Mouse (Mus musculus) myocyte (in vitro differentiated cells): Measurements from ENCODE around the gene Fgfr1op2. TPM values are rescaled to one million over a fixed set of nuclear protein-coding genes. Genes with fewer than 3 reads are reported as not detected.
"Not testable (repeated sequence)": the region's sequence is repeated elsewhere in the genome, so short reads cannot be mapped to it uniquely, and the experiment has no call there.

Experiments used
- H3K27me3 ChIP-seq: one replicate; pipeline ENCODE4 v1.6.1; 2011; ENCODE audit not compliant: control insufficient read depth, insufficient read depth, insufficient read length
- H3K36me3 ChIP-seq: one replicate; pipeline ENCODE4 v1.6.1; 2011; ENCODE audit not compliant: control insufficient read depth, insufficient read depth
- H3K4me2 ChIP-seq: one replicate; pipeline ENCODE4 v1.6.1; 2011; ENCODE audit warnings: low read depth, control low read depth
- H3K4me3 ChIP-seq: one replicate; pipeline ENCODE4 v1.5.1; 2011; ENCODE audit warnings: mild to moderate bottlenecking, control low read depth, moderate library complexity
- H3K79me2 ChIP-seq: one replicate; pipeline ENCODE4 v1.6.1; 2011; ENCODE audit not compliant: control insufficient read depth, insufficient read depth
- H3ac ChIP-seq: one replicate; pipeline ENCODE4 v1.6.1; 2011; ENCODE audit not compliant: control insufficient read depth, insufficient read length
- CEBPB ChIP-seq: IDR thresholded peaks from 2 replicates; pipeline ENCODE4 v1.6.1; 2011; ENCODE audit warnings: mild to moderate bottlenecking, moderate library complexity; ENCODE audit not compliant: poor library complexity, insufficient read depth, severe bottlenecking
- E2F4 ChIP-seq: IDR thresholded peaks from one replicate; pipeline ENCODE4 v1.6.1; 2011; ENCODE audit warnings: mild to moderate bottlenecking, control low read depth, moderate library complexity; ENCODE audit not compliant: insufficient read depth
- MAX ChIP-seq: IDR thresholded peaks from one replicate; pipeline ENCODE4 v1.6.1; 2011; ENCODE audit warnings: low read depth, mild to moderate bottlenecking, control low read depth
- MYOD1 ChIP-seq, 3 experiments: IDR thresholded peaks; one replicate each; pipeline ENCODE4 v1.6.1; 2011; ENCODE audit warnings: control low read depth in 2 of 3, low read depth in 2 of 3, mild to moderate bottlenecking in 2 of 3, moderate library complexity in 1 of 3; ENCODE audit not compliant: insufficient read length in 2 of 3, control insufficient read depth in 1 of 3
- MYOG ChIP-seq, 3 experiments: IDR thresholded peaks; one replicate each; pipeline ENCODE4 v1.6.1; 2011; ENCODE audit warnings: control low read depth in 2 of 3, low read depth in 2 of 3, mild to moderate bottlenecking in 2 of 3; ENCODE audit not compliant: insufficient read length in 2 of 3, control insufficient read depth in 1 of 3, insufficient read depth in 1 of 3
- POLR2A ChIP-seq: IDR thresholded peaks from one replicate; pipeline ENCODE4 v1.6.1; 2011; ENCODE audit warnings: low read depth, mild to moderate bottlenecking, control low read depth, moderate library complexity; ENCODE audit not compliant: insufficient read length
- POLR2AphosphoS2 ChIP-seq: IDR thresholded peaks from one replicate; pipeline ENCODE4 v1.6.1; 2011; ENCODE audit warnings: low read depth, control low read depth; ENCODE audit not compliant: insufficient read length
- REST ChIP-seq: IDR thresholded peaks from one replicate; pipeline ENCODE4 v1.6.1; 2011; ENCODE audit warnings: mild to moderate bottlenecking, control low read depth, moderate library complexity; ENCODE audit not compliant: insufficient read depth, insufficient read length
- SRF ChIP-seq: IDR thresholded peaks from one replicate; pipeline ENCODE4 v1.6.1; 2011; ENCODE audit warnings: low read depth; ENCODE audit not compliant: control insufficient read depth, insufficient read length
- TCF12 ChIP-seq: IDR thresholded peaks from one replicate; pipeline ENCODE4 v1.6.1; 2011; ENCODE audit warnings: mild to moderate bottlenecking, control low read depth; ENCODE audit not compliant: poor library complexity, insufficient read depth, severe bottlenecking
- TCF3 ChIP-seq: IDR thresholded peaks from one replicate; pipeline ENCODE4 v1.6.1; 2011; ENCODE audit warnings: low read depth, control low read depth; ENCODE audit not compliant: insufficient read length
- USF1 ChIP-seq: IDR thresholded peaks from one replicate; pipeline ENCODE4 v1.6.1; 2011; ENCODE audit warnings: low read depth, mild to moderate bottlenecking, control low read depth, moderate library complexity
- polyA plus RNA-seq: library from polyadenylated mRNA; unstranded; fragments of >200 nt; fragmentation: generic; extraction: Trizol; gene quantifications from one replicate; pipeline ENCODE4 v1.2.1, GENCODE M21; 2012; ENCODE audit warnings: missing spikeins

Fgfr1op2 gene
- polyA plus RNA-seq, 1 experiment, result 54.4 TPM

GRCm38 (mm10) chr6:146544622-146545021 is 32.4 kb upstream of the Fgfr1op2 start:
- no peaks in the 10 kb centered on the region for H3K27me3 ChIP-seq
- no peaks in the 10 kb centered on the region for H3K79me2 ChIP-seq
- no peak overlapping the region for H3ac ChIP-seq
- H3K4me2 ChIP-seq, result no peak overlapping the region
- no peak for TF ChIP-seq POLR2AphosphoS2
- no peak for TF ChIP-seq TCF3
- no peak for TF ChIP-seq MYOG (IDR thresholded peaks at IDR 0.05; ENCODE audit: control insufficient read depth in 1 of 3, insufficient read depth in 1 of 3, insufficient read length in 2 of 3, low read depth in 2 of 3)
- TF ChIP-seq REST, result no peak
- TF ChIP-seq SRF, result no peak
- TF ChIP-seq TCF12, result no peak
- no peak for TF ChIP-seq E2F4
- no peak for TF ChIP-seq CEBPB
- no peak for TF ChIP-seq MYOD1 (IDR thresholded peaks at IDR 0.05; ENCODE audit: control insufficient read depth in 1 of 3, insufficient read length in 2 of 3, low read depth in 2 of 3)
- no peak for TF ChIP-seq MAX
- no peak for TF ChIP-seq POLR2A
- no peak for TF ChIP-seq USF1
- no peak overlapping the region for H3K4me3 ChIP-seq
- peaks cover 7% of the 10 kb centered on the region for H3K36me3 ChIP-seq

DNA sequence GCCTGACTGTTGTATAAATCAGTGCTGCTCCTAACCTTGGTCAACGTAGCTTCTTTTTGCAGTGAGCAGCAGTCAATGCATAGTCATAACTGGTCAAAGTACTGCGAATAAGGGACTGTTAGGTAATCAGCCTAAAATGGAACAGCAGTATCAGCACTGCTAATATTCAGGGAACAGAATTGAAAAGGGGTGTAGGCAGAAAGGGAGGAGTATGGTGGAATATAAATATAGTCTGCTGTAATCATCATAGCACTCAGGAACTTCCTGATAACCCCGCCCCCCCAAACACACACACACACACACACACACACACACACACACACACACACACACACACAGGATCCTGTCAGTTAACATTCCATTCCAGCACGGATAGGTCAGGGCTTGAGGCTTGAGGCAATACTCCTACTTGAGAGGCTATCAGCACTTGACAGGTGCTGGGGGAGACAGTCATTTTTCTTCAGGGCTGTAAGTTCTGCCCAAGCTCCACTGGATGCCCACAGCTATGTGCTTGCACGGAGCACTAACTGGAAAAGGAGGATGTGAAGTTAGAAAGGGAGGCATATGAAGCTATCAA is 31.6 kb upstream of the Fgfr1op2 start:
- H3K27me3 ChIP-seq, result no peaks in the 10 kb centered on the region
- H3K4me3 ChIP-seq, result no peak overlapping the region
- H3K36me3 ChIP-seq, result peaks cover 15% of the 10 kb centered on the region
- TF ChIP-seq MAX (no peak), TCF12 (no peak), USF1 (no peak), SRF (no peak), POLR2A (no peak), POLR2AphosphoS2 (no peak)
- no peaks in the 10 kb centered on the region for H3K79me2 ChIP-seq
- no peak overlapping the region for H3K4me2 ChIP-seq
- no peak overlapping the region for H3ac ChIP-seq

DNA sequence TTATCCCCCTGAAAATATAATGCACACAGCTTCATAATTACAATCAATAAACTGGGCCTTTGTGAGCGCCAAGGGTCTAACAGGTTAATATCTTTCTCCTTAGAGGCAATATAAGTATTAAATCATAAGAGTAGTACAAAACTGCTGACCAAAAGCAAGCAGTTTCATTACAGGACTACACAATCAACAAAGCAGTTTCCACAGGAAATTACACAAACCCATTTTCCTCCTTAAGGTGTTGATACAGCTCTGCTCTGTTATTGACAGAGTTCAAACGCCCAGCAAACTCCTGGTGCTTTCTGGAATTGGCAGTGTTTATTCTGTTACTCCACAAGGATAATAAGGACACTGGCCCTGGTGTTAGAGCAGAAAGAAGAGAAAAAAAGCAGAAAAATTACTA is 26.6 kb upstream of the Fgfr1op2 start:
- no peak overlapping the region for H3ac ChIP-seq

DNA sequence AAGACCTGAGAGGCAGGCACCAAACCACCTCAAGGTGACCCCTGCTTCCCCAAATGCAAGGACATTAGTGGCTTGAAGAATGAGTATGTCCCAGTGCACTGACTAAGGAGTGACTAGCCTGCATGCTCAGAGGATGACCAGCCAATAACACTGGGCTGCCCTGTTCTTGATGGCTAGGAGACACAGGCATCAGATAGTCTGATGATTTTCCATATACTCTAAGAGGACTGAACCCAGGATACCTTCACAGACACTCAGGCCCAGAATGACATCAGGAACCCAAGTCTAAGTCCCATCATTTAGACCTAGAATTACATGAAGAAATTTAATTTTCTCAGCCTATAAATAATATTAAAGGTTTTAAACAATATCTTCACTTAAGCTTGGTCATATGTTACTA is 25.7 kb upstream of the Fgfr1op2 start:
- TF ChIP-seq USF1 (no peak), TCF12 (no peak), MAX (no peak), MYOG (IDR thresholded peaks at IDR 0.05; ENCODE audit: control insufficient read depth in 1 of 3, insufficient read depth in 1 of 3, insufficient read length in 2 of 3, low read depth in 2 of 3) (no peak), MYOD1 (IDR thresholded peaks at IDR 0.05; ENCODE audit: control insufficient read depth in 1 of 3, insufficient read length in 2 of 3, low read depth in 2 of 3) (no peak), CEBPB (no peak), POLR2A (no peak), TCF3 (no peak), E2F4 (no peak)
- no peaks in the 10 kb centered on the region for H3K27me3 ChIP-seq

More for the DNA sequence above, 26.6 kb upstream of the Fgfr1op2 start:
- Histone ChIP-seq H3K4me3 (no peak overlapping the region), H3K79me2 (no peaks in the 10 kb centered on the region), H3K4me2 (no peak overlapping the region), H3K36me3 (peaks cover 59% of the 10 kb centered on the region), H3K27me3 (no peaks in the 10 kb centered on the region)
- TF ChIP-seq SRF (no peak), TCF12 (no peak), MAX (no peak), E2F4 (no peak), POLR2AphosphoS2 (no peak), POLR2A (no peak), MYOG (IDR thresholded peaks at IDR 0.05; ENCODE audit: control insufficient read depth in 1 of 3, insufficient read depth in 1 of 3, insufficient read length in 2 of 3, low read depth in 2 of 3) (no peak), MYOD1 (IDR thresholded peaks at IDR 0.05; ENCODE audit: control insufficient read depth in 1 of 3, insufficient read length in 2 of 3, low read depth in 2 of 3) (no peak), TCF3 (no peak), REST (no peak), CEBPB (no peak), USF1 (no peak)

GRCm38 (mm10) chr6:146562461-146562860 is 14.5 kb upstream of the Fgfr1op2 start:
- not testable (repeated sequence) for H3K79me2 ChIP-seq, H3ac ChIP-seq, H3K27me3 ChIP-seq, H3K4me3 ChIP-seq, H3K4me2 ChIP-seq
- peaks cover 54% of the 10 kb centered on the region for H3K36me3 ChIP-seq

More for the DNA sequence above, 25.7 kb upstream of the Fgfr1op2 start:
- Histone ChIP-seq H3K4me3 (no peak overlapping the region), H3K4me2 (no peak overlapping the region), H3K36me3 (peaks cover 68% of the 10 kb centered on the region), H3K79me2 (no peaks in the 10 kb centered on the region), H3ac (no peak overlapping the region)
